Mouse (Mus musculus): ENCODE measurements around the gene Fbxw21.
"Not testable (repeated sequence)": the region's sequence is repeated elsewhere in the genome, so short reads cannot be mapped to it uniquely, and the experiment has no call there.

Fbxw21 gene

GRCm38 (mm10) chr9:109161941-109162340 lies at the start of gene Fbxw21:
Gene Fbxw21 (minus strand): TSS chr9:109162041.
- DNase-seq (ENCODE audit: low spot score in 2 of 2), result no peak

- DNase-seq (ENCODE audit: low spot score in 2 of 2), result peak; percentile 20 to 32
These were observed 39.5 kb upstream of the Fbxw21 start for GRCm38 (mm10) chr9:109201347-109201746.

GRCm38 (mm10) chr9:109200349-109200748 lies 38.5 kb upstream of the Fbxw21 start:
- DNase-seq (ENCODE audit: low spot score in 2 of 2), result no peak

- DNase-seq (ENCODE audit: low spot score in 2 of 2), result no peak
These were observed 37.5 kb upstream of the Fbxw21 start for GRCm38 (mm10) chr9:109199353-109199752.

- DNase-seq (ENCODE audit: low spot score in 2 of 2), result not testable (repeated sequence)
These were observed 34.0 kb upstream of the Fbxw21 start, which contains the start of gene Fbxw13 for GRCm38 (mm10) chr9:109195875-109196274. Gene Fbxw13 (minus strand): TSS chr9:109195975.

GRCm38 (mm10) chr9:109177208-109177607 lies 15.4 kb upstream of the Fbxw21 start:
- no peak for DNase-seq (ENCODE audit: low spot score in 2 of 2)

- no peak for DNase-seq (ENCODE audit: low spot score in 2 of 2)
These were observed 14.5 kb upstream of the Fbxw21 start for GRCm38 (mm10) chr9:109176301-109176700.

- no peak for DNase-seq (ENCODE audit: low spot score in 2 of 2)
These were observed 5.5 kb upstream of the Fbxw21 start for GRCm38 (mm10) chr9:109167316-109167715.

GRCm38 (mm10) chr9:109140414-109140813 lies 21.4 kb downstream of the Fbxw21 start:
- not testable (repeated sequence) for DNase-seq (ENCODE audit: low spot score in 2 of 2)

- DNase-seq (ENCODE audit: low spot score in 2 of 2), result no peak
These were observed 31.8 kb downstream of the Fbxw21 start for GRCm38 (mm10) chr9:109130076-109130475.

- peak in 1 of 2 experiments; percentile 24 for DNase-seq (ENCODE audit: low spot score in 2 of 2)
These were observed 33.6 kb downstream of the Fbxw21 start for GRCm38 (mm10) chr9:109128211-109128610.

- DNase-seq (ENCODE audit: low spot score in 2 of 2), result no peak
These were observed 34.8 kb downstream of the Fbxw21 start for GRCm38 (mm10) chr9:109127076-109127475.

GRCm38 (mm10) chr9:109125481-109125880 lies 36.4 kb downstream of the Fbxw21 start:
- DNase-seq (ENCODE audit: low spot score in 2 of 2), result peak in 1 of 2 experiments; percentile 17

- DNase-seq (ENCODE audit: low spot score in 2 of 2), result no peak
These were observed 36.8 kb downstream of the Fbxw21 start for GRCm38 (mm10) chr9:109125043-109125442.

GRCm38 (mm10) chr9:109124164-109124563 lies 37.7 kb downstream of the Fbxw21 start:
- DNase-seq (ENCODE audit: low spot score in 2 of 2), result peak in 1 of 2 experiments; percentile 17

- peak in 1 of 2 experiments; percentile 49 for DNase-seq (ENCODE audit: low spot score in 2 of 2)
These were observed 38.6 kb downstream of the Fbxw21 start for GRCm38 (mm10) chr9:109123266-109123665.

GRCm38 (mm10) chr9:109122553-109123085 lies 39.2 kb downstream of the Fbxw21 start:
- peak in 1 of 2 experiments; percentile 29 for DNase-seq (ENCODE audit: low spot score in 2 of 2)

- DNase-seq (ENCODE audit: low spot score in 2 of 2), result no peak
These were observed 40.9 kb downstream of the Fbxw21 start for GRCm38 (mm10) chr9:109120956-109121355.

- DNase-seq (ENCODE audit: low spot score in 2 of 2), result no peak
These were observed 42.3 kb downstream of the Fbxw21 start for GRCm38 (mm10) chr9:109119571-109119970.

GRCm38 (mm10) chr9:109118106-109118505 lies 43.7 kb downstream of the Fbxw21 start:
- peak in 1 of 2 experiments; percentile 19 for DNase-seq (ENCODE audit: low spot score in 2 of 2)

GRCm38 (mm10) chr9:109116205-109116604 lies 45.6 kb downstream of the Fbxw21 start:
- DNase-seq (ENCODE audit: low spot score in 2 of 2), result no peak

GRCm38 (mm10) chr9:109114871-109115270 lies 47.0 kb downstream of the Fbxw21 start:
- DNase-seq (ENCODE audit: low spot score in 2 of 2), result no peak

GRCm38 (mm10) chr9:109114276-109114675 lies 47.6 kb downstream of the Fbxw21 start:
- no peak for DNase-seq (ENCODE audit: low spot score in 2 of 2)

GRCm38 (mm10) chr9:109113331-109113730 lies 48.5 kb downstream of the Fbxw21 start:
- no peak for DNase-seq (ENCODE audit: low spot score in 2 of 2)
